Mouse (Mus musculus): ENCODE results near the gene Sec13. TPM values are rescaled to one million over a fixed set of nuclear protein-coding genes. Genes with fewer than 3 reads are reported as not detected.

The Sec13 gene
- 100 to 1,000 TPM; 127 to 130 TPM for polyA plus RNA-seq (2012; fragmentation: generic; extraction: Trizol)

DNA sequence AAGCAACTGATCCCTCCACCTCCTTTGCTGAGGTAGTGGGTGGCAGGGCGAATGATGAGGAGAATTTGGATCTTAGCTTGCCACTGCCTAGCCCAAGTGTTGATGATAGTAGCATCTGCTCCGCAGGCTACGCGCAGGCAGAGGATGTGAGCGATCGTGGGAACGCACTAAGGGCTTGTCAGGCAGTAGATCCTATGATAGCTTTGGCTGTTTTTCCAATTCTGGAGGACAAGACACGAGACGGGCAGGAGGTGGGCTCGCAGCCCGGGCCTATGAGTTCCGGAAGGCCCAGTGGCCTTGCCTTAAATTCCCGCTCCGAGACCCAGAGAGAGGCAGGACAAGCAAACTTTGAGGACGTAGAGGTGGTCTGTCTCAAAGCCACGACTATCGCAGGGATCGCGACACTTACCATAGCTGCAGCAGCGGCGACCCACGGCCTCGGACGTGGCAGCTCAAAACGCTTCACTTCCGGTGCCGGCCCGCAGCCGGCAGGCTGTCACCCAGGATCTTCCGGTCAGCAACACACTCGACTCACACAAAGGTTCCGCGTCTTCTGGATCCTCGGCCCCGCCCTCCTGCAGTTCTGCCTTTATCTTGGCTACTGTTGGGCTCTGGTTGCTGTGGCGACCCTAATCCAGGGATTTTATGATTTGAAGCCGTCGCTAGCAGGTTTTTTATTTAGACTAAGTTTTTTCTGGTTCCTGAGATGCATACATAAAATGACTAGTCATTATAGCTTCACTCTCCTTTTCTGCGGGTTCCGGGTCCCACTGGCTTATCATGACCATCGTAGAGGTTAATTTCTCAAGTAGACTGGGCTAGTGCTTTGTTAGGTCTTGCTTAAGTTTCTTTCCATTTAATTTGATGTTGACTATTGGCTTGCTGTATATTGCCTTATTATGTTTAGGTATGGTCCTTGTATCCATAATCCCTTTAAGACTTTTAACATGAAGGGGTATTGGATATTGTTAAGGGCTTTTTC, at the start of gene Sec13:
Gene Sec13 (minus strand): TSS at position 508 of the 982 bp plus-strand sequence.

GRCm38 (mm10) chr6:113719878-113720277, 20.7 kb downstream of the Sec13 start, which contains the start of gene Ghrl:
Ghrl (minus strand) TSS chr6:113719880.

GRCm38 (mm10) chr6:113696582-113697221, 43.8 kb downstream of the Sec13 start, which contains the start of gene Tatdn2:
Tatdn2 (plus strand) TSS chr6:113697050.

Other genes starting within 250 kb of the Sec13 start
- under 1 TPM; 0.01 to 0.06 TPM for gene Prrt3, start 238.8 kb downstream of the Sec13 start, polyA plus RNA-seq (2012; fragmentation: generic; extraction: Trizol)
- 10 to 100 TPM; 19.3 to 81.3 TPM for gene Emc3, start 209.1 kb downstream of the Sec13 start, polyA plus RNA-seq (2012; fragmentation: generic; extraction: Trizol)
- gene Fancd2, start 209.1 kb downstream of the Sec13 start, polyA plus RNA-seq (2012; fragmentation: generic; extraction: Trizol) = 1 to 10 TPM in 1 of 2 experiments, under 1 TPM in 1; 0.62 to 2.8 TPM
- gene Fancd2os, start 140.0 kb downstream of the Sec13 start, polyA plus RNA-seq (2012; fragmentation: generic; extraction: Trizol) = under 1 TPM in 1 of 2 experiments, not detected in 1; 0.12 TPM
- 100 to 1,000 TPM; 124 to 277 TPM for gene Brk1, start 136.0 kb downstream of the Sec13 start, polyA plus RNA-seq (2012; fragmentation: generic; extraction: Trizol)
- gene Vhl, start 116.8 kb downstream of the Sec13 start, polyA plus RNA-seq (2012; fragmentation: generic; extraction: Trizol) = 10 to 100 TPM in 1 of 2 experiments, 1 to 10 TPM in 1; 5.0 to 26.2 TPM
- 1 to 10 TPM; 1.9 to 6.9 TPM for gene Irak2, start 102.3 kb downstream of the Sec13 start, polyA plus RNA-seq (2012; fragmentation: generic; extraction: Trizol)
- gene Tatdn2, start 43.7 kb downstream of the Sec13 start, polyA plus RNA-seq (2012; fragmentation: generic; extraction: Trizol) = 10 to 100 TPM; 16.3 to 26.7 TPM
- under 1 TPM in 1 of 2 experiments, not detected in 1; 0.38 TPM for gene Ghrl, start 20.9 kb downstream of the Sec13 start, polyA plus RNA-seq (2012; fragmentation: generic; extraction: Trizol)